Mouse (Mus musculus) gastrocnemius, postnatal 10 days (tissue): ENCODE measurements around the gene Rbms3. TPM values are rescaled to one million over a fixed set of nuclear protein-coding genes. Genes with fewer than 3 reads are reported as not detected.

Experiments used
- DNase-seq: peaks from one replicate; pipeline ENCODE4 v3.0.0; 2021; ENCODE audit warnings: mixed read lengths
- total RNA-seq, 2 experiments: library from RNA; stranded (reverse); gene quantifications; 2 replicates each; pipeline ENCODE4 v1.2.3; 2021

Rbms3 gene
- total RNA-seq, 2 experiments from 2014 or later, result 26.9 to 37.4 TPM

GRCm38 (mm10) chr9:117373164-117373741 is 256.5 kb downstream of the Rbms3 start:
- no peak for DNase-seq

GRCm38 (mm10) chr9:117371980-117372379 is 257.7 kb downstream of the Rbms3 start:
- no peak for DNase-seq

- DNase-seq, result no peak
Measured at GRCm38 (mm10) chr9:117370086-117370485, 259.6 kb downstream of the Rbms3 start.

GRCm38 (mm10) chr9:117368016-117368415 is 261.7 kb downstream of the Rbms3 start:
- no peak for DNase-seq

- no peak for DNase-seq
Measured at GRCm38 (mm10) chr9:117364610-117365009, 265.1 kb downstream of the Rbms3 start.

- no peak for DNase-seq
Measured at GRCm38 (mm10) chr9:117361431-117361830, 268.3 kb downstream of the Rbms3 start.

GRCm38 (mm10) chr9:117356764-117357442 is 272.8 kb downstream of the Rbms3 start:
- peak; percentile 33 for DNase-seq

GRCm38 (mm10) chr9:117355501-117355900 is 274.2 kb downstream of the Rbms3 start:
- no peak for DNase-seq

GRCm38 (mm10) chr9:117342336-117342735 is 287.4 kb downstream of the Rbms3 start:
- DNase-seq, result no peak

- peak; percentile 31 for DNase-seq
Measured at GRCm38 (mm10) chr9:117330681-117331080, 299.0 kb downstream of the Rbms3 start.

- no peak for DNase-seq
Measured at GRCm38 (mm10) chr9:117319271-117319670, 310.4 kb downstream of the Rbms3 start.

GRCm38 (mm10) chr9:117318461-117318860 is 311.3 kb downstream of the Rbms3 start:
- no peak for DNase-seq

- DNase-seq, result no peak
Measured at GRCm38 (mm10) chr9:117317251-117317650, 312.5 kb downstream of the Rbms3 start.

- no peak for DNase-seq
Measured at GRCm38 (mm10) chr9:117313642-117314041, 316.1 kb downstream of the Rbms3 start.

- DNase-seq, result no peak
Measured at GRCm38 (mm10) chr9:117309809-117310208, 319.9 kb downstream of the Rbms3 start.

- DNase-seq, result no peak
Measured at GRCm38 (mm10) chr9:117298991-117299390, 330.7 kb downstream of the Rbms3 start.

- DNase-seq, result no peak
Measured at GRCm38 (mm10) chr9:117297662-117298531, 331.8 kb downstream of the Rbms3 start.

GRCm38 (mm10) chr9:117291066-117291850 is 338.5 kb downstream of the Rbms3 start:
- DNase-seq, result no peak

- no peak for DNase-seq
Measured at GRCm38 (mm10) chr9:117274846-117275245, 354.9 kb downstream of the Rbms3 start.

- DNase-seq, result no peak
Measured at GRCm38 (mm10) chr9:117259614-117260013, 370.1 kb downstream of the Rbms3 start.

- no peak for DNase-seq
Measured at GRCm38 (mm10) chr9:117253361-117253760, 376.4 kb downstream of the Rbms3 start.

- DNase-seq, result peak; percentile 53
Measured at GRCm38 (mm10) chr9:117252411-117252861, 377.3 kb downstream of the Rbms3 start.
